Mouse (Mus musculus): ENCODE results near the gene Stim1. TPM values are rescaled to one million over a fixed set of nuclear protein-coding genes. Genes with fewer than 3 reads are reported as not detected.

Gene Stim1
- polyA plus RNA-seq, 1 experiment from 2014 or later: 15.2 TPM

DNA sequence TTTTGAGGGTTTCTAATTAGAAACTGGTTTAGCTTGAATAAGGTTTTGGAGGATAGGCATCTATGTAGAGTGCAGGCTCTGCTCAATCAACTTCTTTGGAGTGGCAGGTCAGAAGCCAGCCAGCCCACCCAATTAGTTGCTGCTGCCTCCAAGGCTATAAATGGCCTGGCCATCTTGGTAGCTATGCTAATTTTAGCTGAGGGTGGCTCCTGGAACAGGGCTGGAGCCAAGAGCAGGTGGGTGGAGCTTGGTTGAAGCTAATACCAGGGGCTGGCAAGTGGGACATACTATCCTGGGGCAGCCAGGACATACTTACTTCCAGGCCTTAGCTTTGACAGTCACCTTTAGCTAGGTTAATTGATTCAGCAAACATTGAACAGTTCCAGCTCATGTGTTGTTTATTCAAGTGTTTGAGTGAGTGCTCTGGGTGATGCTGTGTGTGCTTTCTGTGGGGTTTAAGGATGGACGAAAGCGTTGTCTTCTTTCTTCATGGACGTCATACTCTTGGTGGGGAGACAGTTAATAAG lies 4.9 kb downstream of the Stim1 start:
- Histone ChIP-seq H3K4me1 (replicated peaks; ENCODE audit: control insufficient read depth, insufficient read depth, low read length) (peaks cover 18% of the 10 kb centered on the region), H3K9me3 (ENCODE audit: control insufficient read depth, low read length) (no peaks in the 10 kb centered on the region), H3K4me3 (replicated peaks; ENCODE audit: low read length) (no peak overlapping the region), H3K27ac (no peak overlapping the region), H3K4me2 (replicated peaks) (no peak overlapping the region), H3K9ac (no peak overlapping the region), H3K27me3 (ENCODE audit: control insufficient read depth, insufficient read depth, low read length) (peaks cover 8% of the 10 kb centered on the region; the same call in 1 of the 2 replicates), H3K36me3 (replicated peaks; ENCODE audit: control insufficient read depth, insufficient read depth) (no peaks in the 10 kb centered on the region)
- DNase-seq (ENCODE audit: low spot score) (no peak), ATAC-seq (ENCODE audit: low FRiP score) (no peak)
- WGBS: 91% methylated on average over 3 of the region's 3 CpGs

DNA sequence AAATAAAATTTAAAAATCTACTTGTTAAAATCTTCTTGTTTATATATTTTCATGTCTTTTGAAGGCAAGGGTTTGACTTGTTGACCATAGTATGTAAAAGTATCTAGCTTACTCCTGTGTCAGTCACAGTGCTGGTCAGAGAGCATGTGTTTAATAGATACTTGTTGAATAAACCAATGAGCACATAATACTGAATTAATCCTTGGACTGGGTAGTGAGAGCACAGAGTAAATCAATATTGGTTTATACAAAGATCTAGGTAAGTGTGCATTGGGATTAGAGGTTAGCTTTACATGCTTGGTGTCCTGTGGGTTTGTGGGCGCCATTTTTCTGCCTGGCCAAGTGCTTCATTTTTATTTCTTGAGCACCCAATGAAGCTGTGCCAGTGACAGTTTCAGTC lies 13.8 kb downstream of the Stim1 start:
- ATAC-seq (ENCODE audit: low FRiP score) (no peak), DNase-seq (ENCODE audit: low spot score) (no peak)
- no peaks in the 10 kb centered on the region for H3K4me1 ChIP-seq (replicated peaks; ENCODE audit: control insufficient read depth, insufficient read depth, low read length)
- H3K27ac ChIP-seq: no peak overlapping the region
- 96% methylated on average over 1 of the region's 1 CpGs for WGBS
- H3K9ac ChIP-seq: no peak overlapping the region
- H3K9me3 ChIP-seq (ENCODE audit: control insufficient read depth, low read length): no peaks in the 10 kb centered on the region
- H3K4me3 ChIP-seq (replicated peaks; ENCODE audit: low read length): no peak overlapping the region
- H3K36me3 ChIP-seq (replicated peaks; ENCODE audit: control insufficient read depth, insufficient read depth): no peaks in the 10 kb centered on the region
- no peak overlapping the region for H3K4me2 ChIP-seq (replicated peaks)
- no peaks in the 10 kb centered on the region for H3K27me3 ChIP-seq (ENCODE audit: control insufficient read depth, insufficient read depth, low read length)

GRCm38 (mm10) chr7:102282261-102282660 lies 14.7 kb downstream of the Stim1 start:
- no peak overlapping the region for H3K27ac ChIP-seq
- no peak overlapping the region for H3K4me3 ChIP-seq (replicated peaks; ENCODE audit: low read length)
- WGBS: 86% methylated on average over 5 of the region's 5 CpGs
- no peak overlapping the region for H3K9ac ChIP-seq
- H3K4me2 ChIP-seq (replicated peaks): no peak overlapping the region
- ATAC-seq (ENCODE audit: low FRiP score): no peak
- no peak for DNase-seq (ENCODE audit: low spot score)
- H3K4me1 ChIP-seq (replicated peaks; ENCODE audit: control insufficient read depth, insufficient read depth, low read length): no peaks in the 10 kb centered on the region
- H3K9me3 ChIP-seq (ENCODE audit: control insufficient read depth, low read length): no peaks in the 10 kb centered on the region
- no peaks in the 10 kb centered on the region for H3K36me3 ChIP-seq (replicated peaks; ENCODE audit: control insufficient read depth, insufficient read depth)
- H3K27me3 ChIP-seq (ENCODE audit: control insufficient read depth, insufficient read depth, low read length): no peaks in the 10 kb centered on the region

DNA sequence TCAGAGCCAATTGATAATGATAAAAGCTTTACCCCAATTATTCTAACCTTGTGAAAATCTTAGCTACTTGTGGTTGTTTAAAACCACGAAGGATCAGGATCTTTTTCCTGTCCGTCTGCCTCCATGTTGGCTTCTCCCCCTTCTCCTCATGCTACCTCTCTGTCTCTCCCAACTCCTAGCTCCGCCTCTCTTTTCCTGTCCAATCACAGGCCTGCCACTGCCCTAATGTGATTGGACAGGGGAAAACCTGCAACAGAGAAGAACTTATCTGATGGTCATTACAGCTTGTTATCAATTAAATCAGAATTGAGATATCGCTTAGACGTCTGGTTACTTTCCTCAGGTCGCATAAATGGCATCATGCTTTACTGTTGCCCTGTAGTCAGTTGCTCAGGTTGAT lies 21.9 kb downstream of the Stim1 start:
- no peak overlapping the region for H3K4me3 ChIP-seq (replicated peaks; ENCODE audit: low read length)
- H3K9me3 ChIP-seq (ENCODE audit: control insufficient read depth, low read length): no peaks in the 10 kb centered on the region
- H3K4me2 ChIP-seq (replicated peaks): no peak overlapping the region
- H3K4me1 ChIP-seq (replicated peaks; ENCODE audit: control insufficient read depth, insufficient read depth, low read length): peaks cover 5% of the 10 kb centered on the region; the same call in 1 of the 2 replicates
- no peak for DNase-seq (ENCODE audit: low spot score)
- H3K9ac ChIP-seq: no peak overlapping the region
- H3K36me3 ChIP-seq (replicated peaks; ENCODE audit: control insufficient read depth, insufficient read depth): no peaks in the 10 kb centered on the region
- H3K27me3 ChIP-seq (ENCODE audit: control insufficient read depth, insufficient read depth, low read length): no peaks in the 10 kb centered on the region
- WGBS: 86% methylated on average over 6 of the region's 6 CpGs
- no peak overlapping the region for H3K27ac ChIP-seq
- ATAC-seq (ENCODE audit: low FRiP score): no peak

DNA sequence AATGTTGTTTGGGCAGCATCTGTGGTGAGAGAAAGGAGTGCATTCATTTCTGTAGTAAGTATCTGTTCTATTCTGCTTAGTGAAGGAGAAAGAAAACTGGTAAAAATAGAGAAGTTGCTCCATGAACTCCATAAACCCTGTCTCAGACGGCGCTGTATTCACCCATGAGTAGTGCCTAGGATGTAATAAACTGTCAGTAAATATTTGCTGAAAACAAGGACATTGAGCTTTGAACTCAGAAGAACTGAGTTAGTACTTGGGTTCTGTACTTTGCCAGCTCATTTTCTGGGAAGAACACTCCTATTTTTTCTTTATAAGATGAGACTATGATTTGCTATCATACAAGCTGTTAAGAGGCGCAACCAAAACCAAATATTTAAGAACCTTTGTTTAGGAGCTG lies 24.6 kb downstream of the Stim1 start:
- ATAC-seq (ENCODE audit: low FRiP score): no peak
- H3K4me1 ChIP-seq (replicated peaks; ENCODE audit: control insufficient read depth, insufficient read depth, low read length): peaks cover 5% of the 10 kb centered on the region; the same call in 1 of the 2 replicates
- H3K27ac ChIP-seq: no peak overlapping the region
- WGBS: 94% methylated on average over 3 of the region's 3 CpGs
- no peaks in the 10 kb centered on the region for H3K27me3 ChIP-seq (ENCODE audit: control insufficient read depth, insufficient read depth, low read length)
- no peak overlapping the region for H3K4me3 ChIP-seq (replicated peaks; ENCODE audit: low read length)
- H3K4me2 ChIP-seq (replicated peaks): no peak overlapping the region
- no peaks in the 10 kb centered on the region for H3K36me3 ChIP-seq (replicated peaks; ENCODE audit: control insufficient read depth, insufficient read depth)
- no peaks in the 10 kb centered on the region for H3K9me3 ChIP-seq (ENCODE audit: control insufficient read depth, low read length)
- no peak overlapping the region for H3K9ac ChIP-seq
- DNase-seq (ENCODE audit: low spot score): no peak

DNA sequence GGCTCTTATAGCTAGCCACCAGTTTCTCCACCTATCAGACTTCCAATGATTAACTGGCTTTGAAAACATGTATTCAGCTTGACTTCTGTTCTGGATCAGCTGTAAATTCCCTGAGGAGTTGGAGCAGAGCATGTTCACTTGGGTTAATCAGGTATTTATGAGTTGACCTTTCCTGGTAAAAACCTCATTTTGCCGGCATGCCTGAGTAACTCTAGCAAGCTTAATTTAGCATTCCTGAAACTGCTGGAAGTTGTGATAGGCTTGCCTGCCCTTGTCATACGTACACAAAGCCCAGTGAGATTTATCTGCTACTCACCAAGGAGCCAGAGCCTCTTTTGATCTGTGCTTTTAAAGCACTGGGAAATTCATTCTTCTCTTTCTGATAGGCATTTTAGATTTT lies 25.6 kb downstream of the Stim1 start:
- 9% methylated on average over 2 of the region's 2 CpGs for WGBS
- no peak for ATAC-seq (ENCODE audit: low FRiP score)
- no peak for DNase-seq (ENCODE audit: low spot score)
- no peak overlapping the region for H3K4me3 ChIP-seq (replicated peaks; ENCODE audit: low read length)
- no peak overlapping the region for H3K27ac ChIP-seq
- no peaks in the 10 kb centered on the region for H3K9me3 ChIP-seq (ENCODE audit: control insufficient read depth, low read length)
- H3K27me3 ChIP-seq (ENCODE audit: control insufficient read depth, insufficient read depth, low read length): no peaks in the 10 kb centered on the region
- no peak overlapping the region for H3K9ac ChIP-seq
- no peak overlapping the region for H3K4me2 ChIP-seq (replicated peaks)
- H3K36me3 ChIP-seq (replicated peaks; ENCODE audit: control insufficient read depth, insufficient read depth): no peaks in the 10 kb centered on the region
- H3K4me1 ChIP-seq (replicated peaks; ENCODE audit: control insufficient read depth, insufficient read depth, low read length): peaks cover 5% of the 10 kb centered on the region; the same call in 1 of the 2 replicates

DNA sequence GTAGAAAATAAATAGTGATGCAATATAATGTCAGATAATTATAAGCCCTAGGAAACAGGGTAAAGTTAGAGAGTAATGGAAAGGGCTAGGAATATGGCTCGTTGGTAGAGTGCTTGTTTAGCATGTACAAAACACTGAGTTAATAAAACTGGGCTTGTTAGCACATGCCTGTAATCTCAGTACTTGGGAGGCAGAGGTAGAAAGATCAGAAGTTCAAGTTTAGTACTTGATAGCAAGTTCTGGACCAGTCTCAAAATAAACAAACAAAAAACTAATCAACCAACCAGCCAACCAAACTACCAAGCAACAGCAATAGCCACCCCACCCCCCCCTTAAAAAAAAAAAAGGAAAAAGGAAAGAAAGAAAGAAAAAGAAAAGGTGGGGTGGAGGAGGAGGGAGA lies 33.2 kb downstream of the Stim1 start:
- no peak for DNase-seq (ENCODE audit: low spot score)
- Histone ChIP-seq H3K9ac (no peak overlapping the region), H3K4me1 (replicated peaks; ENCODE audit: control insufficient read depth, insufficient read depth, low read length) (no peaks in the 10 kb centered on the region), H3K36me3 (replicated peaks; ENCODE audit: control insufficient read depth, insufficient read depth) (no peaks in the 10 kb centered on the region), H3K9me3 (ENCODE audit: control insufficient read depth, low read length) (no peaks in the 10 kb centered on the region), H3K27ac (no peak overlapping the region), H3K4me3 (replicated peaks; ENCODE audit: low read length) (no peak overlapping the region), H3K4me2 (replicated peaks) (no peak overlapping the region), H3K27me3 (ENCODE audit: control insufficient read depth, insufficient read depth, low read length) (no peaks in the 10 kb centered on the region)
- WGBS: 81% methylated on average over 1 of the region's 1 CpGs
- ATAC-seq (ENCODE audit: low FRiP score): no peak

DNA sequence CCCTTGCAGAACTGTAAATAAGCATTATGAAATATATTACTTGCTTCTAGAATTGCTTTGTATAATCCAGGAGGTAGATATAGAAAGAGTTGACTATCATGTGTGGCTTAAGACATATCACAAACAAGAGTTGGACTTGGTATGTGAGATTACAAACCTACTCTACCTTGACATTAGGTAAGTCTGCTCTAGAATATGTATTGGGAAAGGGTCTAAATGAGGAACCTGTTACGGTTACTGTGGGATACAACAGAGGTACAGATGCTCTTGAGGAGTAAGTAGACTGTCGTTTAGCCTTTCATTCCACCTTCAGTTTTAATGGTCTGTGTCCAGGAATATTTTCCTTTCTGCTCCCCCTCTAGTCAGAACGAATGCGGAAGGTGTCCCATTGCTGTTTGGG lies 34.9 kb downstream of the Stim1 start:
- Histone ChIP-seq H3K9ac (no peak overlapping the region), H3K4me3 (replicated peaks; ENCODE audit: low read length) (no peak overlapping the region), H3K36me3 (replicated peaks; ENCODE audit: control insufficient read depth, insufficient read depth) (no peaks in the 10 kb centered on the region), H3K27ac (no peak overlapping the region), H3K9me3 (ENCODE audit: control insufficient read depth, low read length) (no peaks in the 10 kb centered on the region), H3K27me3 (ENCODE audit: control insufficient read depth, insufficient read depth, low read length) (no peaks in the 10 kb centered on the region), H3K4me1 (replicated peaks; ENCODE audit: control insufficient read depth, insufficient read depth, low read length) (no peaks in the 10 kb centered on the region), H3K4me2 (replicated peaks) (no peak overlapping the region)
- DNase-seq (ENCODE audit: low spot score) (no peak), ATAC-seq (ENCODE audit: low FRiP score) (no peak)
- 94% methylated on average over 4 of the region's 4 CpGs for WGBS

GRCm38 (mm10) chr7:102305596-102305995 lies 38.0 kb downstream of the Stim1 start:
- Histone ChIP-seq H3K9ac (no peak overlapping the region), H3K4me2 (replicated peaks) (no peak overlapping the region), H3K27ac (no peak overlapping the region), H3K4me3 (replicated peaks; ENCODE audit: low read length) (no peak overlapping the region), H3K27me3 (ENCODE audit: control insufficient read depth, insufficient read depth, low read length) (no peaks in the 10 kb centered on the region), H3K36me3 (replicated peaks; ENCODE audit: control insufficient read depth, insufficient read depth) (no peaks in the 10 kb centered on the region), H3K4me1 (replicated peaks; ENCODE audit: control insufficient read depth, insufficient read depth, low read length) (no peaks in the 10 kb centered on the region), H3K9me3 (ENCODE audit: control insufficient read depth, low read length) (no peaks in the 10 kb centered on the region)
- ATAC-seq (ENCODE audit: low FRiP score): no peak
- WGBS: 88% methylated on average over 2 of the region's 2 CpGs
- DNase-seq (ENCODE audit: low spot score): no peak

GRCm38 (mm10) chr7:102310266-102310665 lies 42.7 kb downstream of the Stim1 start:
- H3K36me3 ChIP-seq (replicated peaks; ENCODE audit: control insufficient read depth, insufficient read depth): no peaks in the 10 kb centered on the region
- ATAC-seq (ENCODE audit: low FRiP score) (no peak), DNase-seq (ENCODE audit: low spot score) (no peak)

More at GRCm38 (mm10) chr7:102310266-102310665, 42.7 kb downstream of the Stim1 start:
- Histone ChIP-seq H3K4me1 (replicated peaks; ENCODE audit: control insufficient read depth, insufficient read depth, low read length) (no peaks in the 10 kb centered on the region), H3K9me3 (ENCODE audit: control insufficient read depth, low read length) (no peaks in the 10 kb centered on the region), H3K4me2 (replicated peaks) (no peak overlapping the region), H3K27me3 (ENCODE audit: control insufficient read depth, insufficient read depth, low read length) (no peaks in the 10 kb centered on the region), H3K9ac (no peak overlapping the region), H3K4me3 (replicated peaks; ENCODE audit: low read length) (no peak overlapping the region), H3K27ac (no peak overlapping the region)

Measured in hindbrain, embryonic 14.5 days (tissue).